Mouse (Mus musculus): ENCODE results near the gene Polr3h. TPM values are rescaled to one million over a fixed set of nuclear protein-coding genes. Genes with fewer than 3 reads are reported as not detected.
A peak's percentile ranks its signal among the peaks of the same experiment; 100 is the strongest.

Gene Polr3h
- total RNA-seq, 2 experiments from 2014 or later = 6.4 to 7.6 TPM

GRCm38 (mm10) chr15:81939774-81940173, 13.7 kb upstream of the Polr3h start:
- intact Hi-C loops (cut with DNase I) = no loop called here
- Histone ChIP-seq H3K27ac (no peak overlapping the region), H3K4me3 (no peak overlapping the region)
- DNase-seq = peak; percentile 6
- TF ChIP-seq CTCF (IDR thresholded peaks at IDR 0.05) = no peak

GRCm38 (mm10) chr15:81939157-81939715, 13.2 kb upstream of the Polr3h start:
- no peak overlapping the region for H3K27ac ChIP-seq
- DNase-seq = peak; percentile 13
- intact Hi-C loops (cut with DNase I) = no loop called here
- no peak overlapping the region for H3K4me3 ChIP-seq
- TF ChIP-seq CTCF (IDR thresholded peaks at IDR 0.05) = no peak

GRCm38 (mm10) chr15:81938246-81938645, 12.2 kb upstream of the Polr3h start:
- TF ChIP-seq CTCF (IDR thresholded peaks at IDR 0.05) = peak; percentile 61
- no peak overlapping the region for H3K4me3 ChIP-seq
- peak; percentile 52 for DNase-seq
- H3K27ac ChIP-seq = no peak overlapping the region; the same call in 1 of the 2 replicates
- intact Hi-C loops (cut with DNase I) = no loop called here

- Histone ChIP-seq H3K27ac (peak overlapping the region; percentile 71), H3K4me3 (peak overlapping the region; percentile 69)
- intact Hi-C loops (cut with DNase I) = no loop called here
- DNase-seq = peak; percentile 38
- no peak for TF ChIP-seq CTCF (IDR thresholded peaks at IDR 0.05)
Observed at GRCm38 (mm10) chr15:81937098-81937972, 11.3 kb upstream of the Polr3h start.

- peak within 1 kb of the TSS; percentile 71 for H3K27ac ChIP-seq
- H3K4me3 ChIP-seq = peak within 1 kb of the TSS; percentile 69
- DNase-seq = peak; percentile 66
- intact Hi-C loops (cut with DNase I) = no loop called here
- TF ChIP-seq CTCF (IDR thresholded peaks at IDR 0.05) = peak; percentile 26; the same call in 1 of the 2 replicates
Observed at GRCm38 (mm10) chr15:81936679-81937078, 10.6 kb upstream of the Polr3h start, which contains the start of gene Csdc2. TSS of gene Csdc2 (plus strand) at chr15:81936759.

GRCm38 (mm10) chr15:81935869-81936637, 10.0 kb upstream of the Polr3h start:
- no peak for TF ChIP-seq CTCF (IDR thresholded peaks at IDR 0.05)
- H3K27ac ChIP-seq = peak overlapping the region; percentile 71
- intact Hi-C loops (cut with DNase I) = no loop called here

GRCm38 (mm10) chr15:81933986-81934385, 7.9 kb upstream of the Polr3h start:
- Histone ChIP-seq H3K27ac (no peak overlapping the region), H3K4me3 (no peak overlapping the region)
- TF ChIP-seq CTCF (IDR thresholded peaks at IDR 0.05) = no peak
- intact Hi-C loops (cut with DNase I) = no loop called here
- DNase-seq = no peak

More at GRCm38 (mm10) chr15:81935869-81936637, 10.0 kb upstream of the Polr3h start:
- peak overlapping the region; percentile 69 for H3K4me3 ChIP-seq
- no peak for DNase-seq

GRCm38 (mm10) chr15:81932951-81933470, 7.0 kb upstream of the Polr3h start:
- no peak for DNase-seq
- Histone ChIP-seq H3K4me3 (no peak overlapping the region), H3K27ac (no peak overlapping the region)
- TF ChIP-seq CTCF (IDR thresholded peaks at IDR 0.05) = no peak
- intact Hi-C loops (cut with DNase I) = no loop called here

- Histone ChIP-seq H3K27ac (no peak overlapping the region; the same call in 1 of the 2 replicates), H3K4me3 (no peak overlapping the region)
- DNase-seq = peak; percentile 43
- intact Hi-C loops (cut with DNase I) = no loop called here
- no peak for TF ChIP-seq CTCF (IDR thresholded peaks at IDR 0.05)
Observed at GRCm38 (mm10) chr15:81928277-81928676, 2.2 kb upstream of the Polr3h start.

GRCm38 (mm10) chr15:81927741-81928140, 1.7 kb upstream of the Polr3h start:
- TF ChIP-seq CTCF (IDR thresholded peaks at IDR 0.05) = no peak
- intact Hi-C loops (cut with DNase I) = no loop called here
- DNase-seq = no peak
- Histone ChIP-seq H3K27ac (no peak overlapping the region), H3K4me3 (no peak overlapping the region)

GRCm38 (mm10) chr15:81926446-81926822, 394 bp upstream of the Polr3h start:
- DNase-seq = no peak

GRCm38 (mm10) chr15:81924933-81925332, 1.1 kb downstream of the Polr3h start:
- intact Hi-C loops (cut with DNase I) = no loop called here
- Histone ChIP-seq H3K27ac (no peak overlapping the region), H3K4me3 (peak overlapping the region; percentile 92)
- DNase-seq = no peak
- no peak for TF ChIP-seq CTCF (IDR thresholded peaks at IDR 0.05)

More at GRCm38 (mm10) chr15:81926446-81926822, 394 bp upstream of the Polr3h start:
- intact Hi-C loops (cut with DNase I) = no loop called here
- no peak overlapping the region for H3K27ac ChIP-seq
- no peak for TF ChIP-seq CTCF (IDR thresholded peaks at IDR 0.05)
- peak overlapping the region; percentile 92 for H3K4me3 ChIP-seq
